Mouse (Mus musculus) spleen, postnatal 10 days (tissue): Measurements from ENCODE around the gene Spns1.
A peak's percentile ranks its signal among the peaks of the same experiment; 100 is the strongest.

Experiments
- DNase-seq, 2 experiments: peaks; one replicate each; pipeline ENCODE4 v3.0.0; 2021 to 2022; ENCODE audit warnings: low spot score in 2 of 2

Gene Spns1

GRCm38 (mm10) chr7:126373007-126373406, 4.2 kb downstream of the Spns1 start:
- DNase-seq = no peak

- DNase-seq = peak; percentile 27 to 65
These were observed 7.9 kb downstream of the Spns1 start, which contains the start of gene Lat for GRCm38 (mm10) chr7:126369393-126369792. TSS of gene Lat (minus strand) at chr7:126369570.

GRCm38 (mm10) chr7:126368367-126368766, 8.9 kb downstream of the Spns1 start:
- no peak for DNase-seq

- DNase-seq = no peak
These were observed 9.6 kb downstream of the Spns1 start for GRCm38 (mm10) chr7:126367636-126368035.

GRCm38 (mm10) chr7:126363038-126363437, 14.2 kb downstream of the Spns1 start:
- DNase-seq = no peak

GRCm38 (mm10) chr7:126359049-126359448, 18.2 kb downstream of the Spns1 start:
- no peak for DNase-seq

GRCm38 (mm10) chr7:126358413-126358812, 18.8 kb downstream of the Spns1 start:
- no peak for DNase-seq

- no peak for DNase-seq
These were observed 19.4 kb downstream of the Spns1 start for GRCm38 (mm10) chr7:126357838-126358237.

- no peak for DNase-seq
These were observed 20.3 kb downstream of the Spns1 start for GRCm38 (mm10) chr7:126356793-126357591.

GRCm38 (mm10) chr7:126355847-126356597, 21.2 kb downstream of the Spns1 start:
- no peak for DNase-seq

- no peak for DNase-seq
These were observed 22.3 kb downstream of the Spns1 start for GRCm38 (mm10) chr7:126354738-126355614.

- DNase-seq = no peak
These were observed 23.3 kb downstream of the Spns1 start for GRCm38 (mm10) chr7:126353994-126354365.

- DNase-seq = no peak
These were observed 23.8 kb downstream of the Spns1 start for GRCm38 (mm10) chr7:126353251-126353993.

- no peak for DNase-seq
These were observed 25.8 kb downstream of the Spns1 start for GRCm38 (mm10) chr7:126351419-126351951.

GRCm38 (mm10) chr7:126350748-126351418, 26.4 kb downstream of the Spns1 start:
- no peak for DNase-seq

GRCm38 (mm10) chr7:126348293-126348692, 29.0 kb downstream of the Spns1 start:
- DNase-seq = no peak

- no peak for DNase-seq
These were observed 30.2 kb downstream of the Spns1 start for GRCm38 (mm10) chr7:126347098-126347497.

GRCm38 (mm10) chr7:126345969-126346368, 31.3 kb downstream of the Spns1 start:
- DNase-seq = no peak

GRCm38 (mm10) chr7:126345557-126345956, 31.7 kb downstream of the Spns1 start:
- no peak for DNase-seq

GRCm38 (mm10) chr7:126340896-126341295, 36.4 kb downstream of the Spns1 start:
- no peak for DNase-seq
